Mouse (Mus musculus) heart, postnatal 0 days (tissue): ENCODE data around the gene Kcnj8.

Experiments
- CTCF ChIP-seq: IDR thresholded peaks from 2 replicates; pipeline ENCODE4 v1.5.1; 2016; ENCODE audit warnings: antibody characterized with exemption, control low read depth, low read depth
- EP300 ChIP-seq: IDR thresholded peaks from 2 replicates; pipeline ENCODE4 v1.6.1; 2016; ENCODE audit warnings: antibody characterized with exemption, low read depth

GRCm38 (mm10) chr6:142532686-142533085 is 38.7 kb downstream of the Kcnj8 start:
- TF ChIP-seq EP300 (no peak), CTCF (no peak)
